Mouse (Mus musculus) megakaryocyte, embryonic 14.5 days (primary cell): ENCODE measurements around the gene Slc12a6. TPM values are rescaled to one million over a fixed set of nuclear protein-coding genes. Genes with fewer than 3 reads are reported as not detected.

Experiments
- H3K27me3 ChIP-seq: replicated peaks from 2 replicates; pipeline ENCODE3; 2012; ENCODE audit warnings: inconsistent platforms
- H3K36me3 ChIP-seq: replicated peaks from 2 replicates; pipeline ENCODE3; 2012; ENCODE audit warnings: low read length, inconsistent platforms, mixed read lengths
- H3K4me1 ChIP-seq: 2 replicates; pipeline ENCODE4 v1.6.1; 2012; ENCODE audit warnings: inconsistent platforms
- H3K4me3 ChIP-seq: replicated peaks from 2 replicates; pipeline ENCODE3; 2012; ENCODE audit warnings: moderate library complexity, mild to moderate bottlenecking, inconsistent platforms
- H3K9me3 ChIP-seq: 2 replicates; pipeline ENCODE4 v1.6.1; 2012; ENCODE audit warnings: inconsistent platforms
- FLI1 ChIP-seq: IDR thresholded peaks from 2 replicates; pipeline ENCODE4 v1.6.1; 2012; ENCODE audit warnings: low read length, inconsistent platforms, mixed read lengths
- GATA1 ChIP-seq: IDR thresholded peaks from 3 replicates; pipeline ENCODE4 v1.6.1; 2012; ENCODE audit warnings: mixed read lengths, low read length, inconsistent platforms, borderline replicate concordance
- polyA plus RNA-seq: library from polyadenylated mRNA; stranded (reverse); fragments of >175 nt; gene quantifications from 2 replicates; pipeline ENCODE4 v1.2.3, GENCODE M21; 2012; ENCODE audit warnings: low replicate concordance; ENCODE audit not compliant: insufficient read depth

Gene Slc12a6
- polyA plus RNA-seq, 1 experiment, result 2.6 TPM

DNA sequence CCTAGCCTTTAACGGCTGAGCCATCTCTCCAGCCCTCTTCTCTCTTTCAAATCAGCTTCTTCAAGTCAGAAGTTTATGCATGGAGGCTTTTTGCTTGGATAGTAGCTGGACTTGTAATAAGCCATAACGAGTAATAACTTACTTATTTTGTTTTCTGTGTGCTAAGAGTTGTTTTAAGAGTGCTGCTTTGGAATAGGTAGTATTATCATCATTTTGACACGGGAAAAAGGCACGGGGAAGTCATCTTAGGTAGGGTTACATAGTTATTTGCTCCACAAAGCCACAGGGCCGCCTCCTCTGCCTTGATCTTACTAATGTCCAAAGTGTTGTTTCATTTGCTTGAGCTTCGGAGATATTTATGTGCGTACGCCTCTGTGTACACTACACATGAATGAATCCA lies 114.5 kb downstream of the Slc12a6 start:
- H3K9me3 ChIP-seq, result no peaks in the 10 kb centered on the region
- peaks cover 4% of the 10 kb centered on the region for H3K27me3 ChIP-seq
- H3K36me3 ChIP-seq, result peaks cover 8% of the 10 kb centered on the region
- peaks cover 59% of the 10 kb centered on the region for H3K4me1 ChIP-seq
- no peak for TF ChIP-seq GATA1
- TF ChIP-seq FLI1, result no peak
- H3K4me3 ChIP-seq, result peak overlapping the region; percentile 95

DNA sequence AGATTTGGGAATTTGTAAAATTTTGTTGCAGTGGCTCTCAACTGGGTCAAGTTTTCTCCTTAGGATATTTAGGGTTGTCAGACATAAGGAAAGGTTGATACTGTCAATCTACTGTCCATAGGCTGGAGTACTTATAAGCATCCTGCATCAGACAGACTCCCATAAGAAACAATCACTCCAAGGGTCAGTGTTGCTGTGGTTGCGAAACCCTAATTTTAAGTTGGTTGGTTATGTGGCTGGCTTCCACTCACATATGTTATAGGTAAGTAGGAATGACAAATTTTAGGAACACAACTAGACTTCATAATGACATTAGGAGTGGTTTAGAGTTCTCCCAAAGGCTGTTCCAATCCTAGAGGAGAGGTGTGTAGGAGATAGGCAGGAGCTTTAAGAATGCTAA lies 115.6 kb downstream of the Slc12a6 start:
- peak overlapping the region; percentile 95 for H3K4me3 ChIP-seq
- H3K27me3 ChIP-seq, result peaks cover under 1% of the 10 kb centered on the region
- peaks cover 8% of the 10 kb centered on the region for H3K36me3 ChIP-seq
- peaks cover 61% of the 10 kb centered on the region for H3K4me1 ChIP-seq
- TF ChIP-seq FLI1 (no peak), GATA1 (no peak)
- no peaks in the 10 kb centered on the region for H3K9me3 ChIP-seq

DNA sequence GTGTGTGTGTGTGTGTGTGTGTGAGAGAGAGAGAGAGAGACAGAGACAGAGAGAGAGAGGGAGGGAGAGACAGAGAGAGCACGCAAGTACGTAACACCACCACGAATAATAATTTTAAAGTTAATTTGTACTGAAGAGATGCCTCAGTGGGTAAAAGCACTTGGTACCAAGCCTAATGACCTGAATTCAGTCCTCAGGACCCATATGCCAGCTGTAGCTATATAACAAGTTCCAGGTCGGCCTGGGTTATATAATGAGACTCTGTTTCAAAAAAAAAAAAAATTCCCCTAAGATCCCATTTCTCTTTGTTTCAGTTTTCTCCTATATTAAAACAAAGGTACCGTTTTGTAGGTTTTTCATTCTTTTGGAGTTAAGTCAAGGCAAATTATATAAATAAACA lies 125.2 kb downstream of the Slc12a6 start:
- peaks cover 13% of the 10 kb centered on the region for H3K36me3 ChIP-seq

DNA sequence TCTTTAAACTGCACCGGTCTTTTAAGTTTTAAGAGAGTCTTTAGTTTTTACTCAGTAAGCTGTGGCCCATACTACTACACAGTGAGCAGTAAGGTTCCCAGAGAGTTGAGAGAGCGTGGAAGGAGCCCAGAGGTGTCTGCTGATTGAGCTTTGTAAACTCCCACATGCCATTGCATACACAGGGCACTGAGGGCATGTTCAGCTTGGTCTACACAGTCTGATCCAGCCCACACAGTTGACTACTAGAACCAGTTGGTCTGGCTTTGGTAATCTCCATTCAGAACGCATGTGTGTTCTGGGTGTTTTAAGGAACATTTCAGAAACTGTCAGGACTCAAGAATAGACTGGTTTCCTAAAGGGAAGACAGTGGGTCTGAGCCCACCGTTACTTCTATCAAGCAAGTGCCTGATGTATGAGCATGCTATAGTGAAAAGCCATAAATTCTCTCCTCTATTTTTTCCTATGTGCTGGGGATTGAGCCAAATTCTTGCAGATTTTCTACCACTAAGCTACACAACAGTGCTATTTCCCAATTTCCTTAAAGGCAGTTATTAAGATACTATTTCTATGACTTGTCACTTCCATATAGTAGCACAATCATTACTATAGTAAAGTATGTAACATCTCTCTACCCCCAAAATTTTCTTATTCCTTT lies 125.8 kb downstream of the Slc12a6 start:
- TF ChIP-seq GATA1 (no peak), FLI1 (no peak)
- H3K4me1 ChIP-seq, result peaks cover 92% of the 10 kb centered on the region
- H3K9me3 ChIP-seq, result no peaks in the 10 kb centered on the region
- H3K27me3 ChIP-seq, result no peaks in the 10 kb centered on the region
- H3K36me3 ChIP-seq, result peaks cover 13% of the 10 kb centered on the region
- peak overlapping the region; percentile 79 for H3K4me3 ChIP-seq

More for the DNA sequence above, 125.2 kb downstream of the Slc12a6 start:
- TF ChIP-seq GATA1 (no peak), FLI1 (no peak)
- H3K27me3 ChIP-seq, result no peaks in the 10 kb centered on the region
- no peak overlapping the region for H3K4me3 ChIP-seq
- peaks cover 92% of the 10 kb centered on the region for H3K4me1 ChIP-seq
- no peaks in the 10 kb centered on the region for H3K9me3 ChIP-seq

DNA sequence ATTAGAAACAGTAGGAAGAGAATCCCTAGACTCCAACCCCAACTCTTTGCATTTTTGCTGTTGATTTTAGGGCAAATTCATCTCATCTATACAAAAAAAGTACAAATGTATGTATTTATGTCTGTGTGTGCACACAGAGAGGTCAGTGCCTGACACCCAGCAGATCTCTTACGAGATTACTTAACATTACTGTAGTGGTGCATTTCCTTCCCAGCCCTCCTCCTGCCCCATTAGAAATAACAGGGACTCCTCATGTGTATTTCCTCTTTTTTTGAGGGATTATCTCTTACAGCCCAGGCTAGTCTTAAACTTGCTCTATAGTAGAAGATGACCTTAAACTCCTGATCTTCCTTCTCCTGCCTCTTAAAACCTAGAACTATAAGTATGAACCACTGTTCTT lies 127.1 kb downstream of the Slc12a6 start:
- Histone ChIP-seq H3K4me3 (no peak overlapping the region), H3K36me3 (peaks cover 16% of the 10 kb centered on the region), H3K27me3 (no peaks in the 10 kb centered on the region), H3K4me1 (peaks cover 89% of the 10 kb centered on the region), H3K9me3 (no peaks in the 10 kb centered on the region)
- TF ChIP-seq GATA1 (no peak), FLI1 (no peak)

DNA sequence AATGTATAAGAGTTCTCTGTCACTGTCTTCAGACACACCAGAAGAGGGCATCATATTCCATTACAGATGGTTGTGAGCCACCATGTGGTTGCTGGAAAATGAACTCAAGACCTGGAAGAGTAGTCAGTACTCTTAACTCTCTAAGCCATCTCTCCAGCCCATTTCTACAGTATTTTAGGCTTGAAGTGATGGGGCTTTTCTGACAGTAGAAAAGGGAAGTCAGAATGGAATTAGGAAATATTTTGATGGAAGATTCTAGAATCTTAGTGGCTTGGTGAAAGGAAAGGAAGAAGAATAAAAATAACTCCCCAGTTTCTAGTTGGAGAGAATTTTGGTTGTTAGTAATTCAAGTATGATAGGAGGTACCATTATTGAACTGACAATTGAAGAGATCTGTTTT lies 128.3 kb downstream of the Slc12a6 start:
- Histone ChIP-seq H3K36me3 (peaks cover 14% of the 10 kb centered on the region), H3K4me3 (no peak overlapping the region), H3K9me3 (no peaks in the 10 kb centered on the region), H3K4me1 (peaks cover 88% of the 10 kb centered on the region), H3K27me3 (no peaks in the 10 kb centered on the region)
- TF ChIP-seq FLI1 (no peak), GATA1 (no peak)

DNA sequence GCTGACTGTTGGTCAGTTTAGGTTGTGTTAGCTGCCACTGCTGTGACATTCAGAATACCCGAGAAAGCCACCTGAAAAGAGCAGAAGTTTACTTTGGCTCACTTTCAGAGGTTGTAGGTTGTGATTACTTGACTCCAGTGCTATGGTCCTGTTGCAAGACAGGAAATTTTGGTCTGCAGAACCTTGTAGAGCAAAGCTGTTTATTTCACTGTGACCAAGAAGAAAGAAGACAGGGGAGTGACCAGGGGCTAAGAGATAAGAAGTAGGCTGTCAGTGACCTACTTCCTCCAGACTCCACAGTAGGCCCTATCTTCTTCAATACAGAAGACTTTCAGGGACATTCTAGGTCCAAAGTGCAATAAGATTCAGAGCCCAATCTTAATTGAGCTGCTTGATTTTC lies 131.0 kb downstream of the Slc12a6 start:
- Histone ChIP-seq H3K9me3 (no peaks in the 10 kb centered on the region), H3K27me3 (no peaks in the 10 kb centered on the region), H3K4me3 (peak overlapping the region; percentile 53), H3K36me3 (peaks cover 12% of the 10 kb centered on the region), H3K4me1 (peaks cover 79% of the 10 kb centered on the region)
- TF ChIP-seq FLI1 (no peak), GATA1 (peak; percentile 76; the same call in 1 of the 3 replicates)

DNA sequence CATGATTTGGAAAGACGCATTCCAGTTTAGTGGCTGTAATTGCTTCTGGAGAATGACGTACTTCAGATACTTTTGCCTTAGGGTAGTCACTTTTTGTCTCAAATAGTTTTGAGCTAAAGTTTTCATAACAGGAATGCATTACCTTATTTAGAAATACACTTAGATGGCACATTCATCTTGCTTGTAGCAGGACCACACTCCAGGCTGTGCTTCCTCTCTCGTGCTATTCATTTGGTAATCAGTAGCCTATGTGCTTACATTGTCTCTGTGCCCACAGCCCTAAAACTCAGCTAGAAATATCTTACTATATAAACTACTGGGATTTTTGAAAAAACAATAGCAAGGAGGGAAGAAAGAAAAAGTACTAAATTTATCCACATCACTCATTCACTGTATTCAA lies 141.4 kb downstream of the Slc12a6 start:
- peaks cover 18% of the 10 kb centered on the region for H3K4me1 ChIP-seq
- H3K9me3 ChIP-seq, result no peaks in the 10 kb centered on the region
- H3K27me3 ChIP-seq, result no peaks in the 10 kb centered on the region
- TF ChIP-seq GATA1 (no peak), FLI1 (no peak)
- peaks cover 77% of the 10 kb centered on the region for H3K36me3 ChIP-seq
- H3K4me3 ChIP-seq, result no peak overlapping the region

Other genes with a start within 250 kb of the Slc12a6 start
- not detected in 2 replicates for gene Olfr1311, start 241.4 kb upstream of the Slc12a6 start, polyA plus RNA-seq
- not detected in 2 replicates for gene Olfr1312, start 215.6 kb upstream of the Slc12a6 start, polyA plus RNA-seq
- gene Olfr1313, start 188.0 kb upstream of the Slc12a6 start, polyA plus RNA-seq, result not detected in 2 replicates
- gene Olfr1314, start 169.0 kb upstream of the Slc12a6 start, polyA plus RNA-seq, result not detected in 2 replicates
- gene Olfr1315-ps1, start 150.4 kb upstream of the Slc12a6 start, polyA plus RNA-seq, result not detected in 2 replicates
- gene Olfr1316, start 130.8 kb upstream of the Slc12a6 start, polyA plus RNA-seq, result not detected in 2 replicates
- gene Olfr1317, start 125.5 kb upstream of the Slc12a6 start, polyA plus RNA-seq, result not detected in 2 replicates
- not detected in 2 replicates for gene Olfr1318, start 111.6 kb upstream of the Slc12a6 start, polyA plus RNA-seq
- gene Lpcat4, start 26.4 kb upstream of the Slc12a6 start, polyA plus RNA-seq, result 23.4 and 31.6 TPM in 2 replicates
- gene Nutm1, start 6.5 kb upstream of the Slc12a6 start, polyA plus RNA-seq, result 0.88 TPM in 1 of 2 replicates, not detected in the other
- gene Nop10, start 3.9 kb upstream of the Slc12a6 start, polyA plus RNA-seq, result 4.9 and 25.7 TPM in 2 replicates
- not detected in 2 replicates for gene Gm21985, start 489 bp downstream of the Slc12a6 start, polyA plus RNA-seq
- 23.7 and 66.1 TPM in 2 replicates for gene Emc4, start 102.2 kb downstream of the Slc12a6 start, polyA plus RNA-seq
- 1.9 TPM in 1 of 2 replicates, not detected in the other for gene Katnbl1, start 113.4 kb downstream of the Slc12a6 start, polyA plus RNA-seq
- 0.47 and 3.8 TPM in 2 replicates for gene Emc7, start 189.2 kb downstream of the Slc12a6 start, polyA plus RNA-seq
- gene Chrm5, start 214.9 kb downstream of the Slc12a6 start, polyA plus RNA-seq, result not detected in 2 replicates
- 1.1 and 3.7 TPM in 2 replicates for gene Aven, start 227.1 kb downstream of the Slc12a6 start, polyA plus RNA-seq